Mouse (Mus musculus) megakaryocyte-erythroid progenitor cell, adult 5-6 weeks (primary cell): ENCODE results near the gene Bpifa5. TPM values are rescaled to one million over a fixed set of nuclear protein-coding genes. Genes with fewer than 3 reads are reported as not detected.

Experiments used
- ATAC-seq: replicated peaks from 2 replicates; pipeline ENCODE4 v1.8.0; 2016; ENCODE audit warnings: mild to moderate bottlenecking, inconsistent platforms; ENCODE audit not compliant: severe bottlenecking, poor library complexity, low FRiP score, low TSS enrichment
- total RNA-seq, 2 experiments: library from RNA; stranded (forward) in 1 of 2; stranded (reverse) in 1 of 2; fragments of 200-1000, 215-1000 nt in 1 of 2; fragments of >200 nt in 1 of 2; fragmentation: Nextera tagmentation in 1 of 2; gene quantifications; 2 replicates each; pipeline ENCODE4 v1.2.3; 2014 to 2017

The Bpifa5 gene
- total RNA-seq, 2 experiments from 2014 or later = not detected

DNA sequence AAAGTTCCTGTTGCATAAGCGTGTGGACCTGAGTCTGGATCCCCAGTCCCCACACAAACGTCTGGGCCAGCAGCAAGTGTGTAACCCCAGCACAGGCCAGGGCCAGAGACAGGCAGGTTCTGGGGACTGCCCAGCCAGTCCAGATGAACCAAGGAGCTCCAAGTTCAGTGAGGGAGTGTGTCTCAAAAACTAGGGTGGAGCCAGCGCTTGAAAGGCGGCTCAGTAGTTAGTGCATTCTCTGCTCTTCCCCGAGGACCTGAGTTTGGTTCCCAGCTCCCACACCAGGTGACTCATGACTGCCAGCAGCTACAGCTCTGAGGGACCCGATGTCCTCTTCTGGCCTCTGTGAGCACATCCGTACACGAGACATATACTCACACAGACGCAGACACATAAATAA is 34.6 kb downstream of the Bpifa5 start:
- no peak for ATAC-seq

DNA sequence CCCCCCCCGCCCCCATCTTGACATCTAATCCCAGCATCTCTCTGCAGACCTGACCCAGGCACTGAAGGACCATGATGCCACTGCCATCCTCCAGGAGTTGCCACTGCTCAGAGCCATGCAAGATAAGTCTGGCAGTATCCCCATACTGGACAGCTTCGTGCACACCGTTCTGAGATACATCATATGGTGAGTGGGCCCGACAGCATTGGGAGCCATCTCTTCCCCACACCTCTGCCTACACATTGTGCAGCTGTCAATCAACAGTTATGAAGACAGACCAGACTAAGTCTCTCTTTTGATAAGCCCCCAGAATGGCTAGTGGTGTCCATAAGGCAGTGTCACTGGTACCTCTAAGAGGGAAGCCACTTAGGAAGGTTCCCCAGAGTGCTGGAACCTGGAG is 42.2 kb downstream of the Bpifa5 start:
- no peak for ATAC-seq

DNA sequence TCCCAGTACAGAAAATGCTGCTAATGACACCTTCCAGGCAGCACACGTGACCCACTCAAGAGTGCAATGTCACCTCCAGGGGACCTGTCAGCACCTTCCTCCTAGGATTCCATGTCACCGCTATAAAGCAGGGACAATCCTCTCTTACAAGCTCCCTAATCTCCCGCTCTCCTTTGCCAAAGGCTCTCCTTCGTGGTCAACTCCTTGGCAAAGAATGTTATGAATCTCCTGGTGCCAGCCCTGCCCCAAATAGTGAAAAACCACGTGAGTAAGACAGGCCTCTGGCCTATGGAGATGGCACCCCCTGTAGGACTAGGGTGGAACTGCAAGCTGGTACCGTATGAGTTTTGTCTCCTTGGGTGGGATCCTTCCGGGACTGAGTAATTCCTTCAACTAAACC is 44.5 kb downstream of the Bpifa5 start:
- ATAC-seq = 0 out of 2 replicates have a peak, but pooled peaks have one; percentile 52

GRCm38 (mm10) chr2:154209112-154209511 is 46.7 kb downstream of the Bpifa5 start:
- 0 out of 2 replicates have a peak, but pooled peaks have one; percentile 35 for ATAC-seq

- no peak for ATAC-seq
Observed at GRCm38 (mm10) chr2:154211121-154211520, 48.7 kb downstream of the Bpifa5 start.

GRCm38 (mm10) chr2:154211881-154212280 is 49.5 kb downstream of the Bpifa5 start:
- no peak for ATAC-seq

DNA sequence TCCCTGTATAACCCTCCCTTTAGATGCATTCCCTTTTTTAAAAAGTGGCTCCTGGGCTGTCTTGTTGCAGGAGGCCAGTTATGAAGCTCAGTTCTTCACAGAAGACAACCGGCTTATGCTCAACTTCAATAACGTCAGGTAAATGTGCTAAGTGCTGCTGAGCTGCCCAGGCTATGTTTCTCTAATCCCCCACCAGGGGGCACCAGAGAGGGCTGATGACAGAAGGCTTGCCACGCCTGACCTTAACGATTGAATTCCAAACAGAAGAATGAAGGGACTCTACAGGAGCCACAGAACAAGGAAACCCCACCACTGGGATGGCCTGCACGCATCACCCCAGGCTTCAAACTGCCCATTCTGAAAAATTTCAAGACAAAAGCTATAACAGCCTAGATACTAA is 52.8 kb downstream of the Bpifa5 start:
- ATAC-seq = peak; percentile 78

Other genes starting within 250 kb of the Bpifa5 start
- gene Bpifb3, start 244.4 kb upstream of the Bpifa5 start, total RNA-seq (2014; fragmentation: Nextera tagmentation) = not detected in 2 replicates
- not detected in 2 replicates for gene Bpifb3, start 244.4 kb upstream of the Bpifa5 start, total RNA-seq (2017)
- gene Bpifb4, start 224.4 kb upstream of the Bpifa5 start, total RNA-seq (2014; fragmentation: Nextera tagmentation) = not detected in 2 replicates
- not detected in 2 replicates for gene Bpifb4, start 224.4 kb upstream of the Bpifa5 start, total RNA-seq (2017)
- not detected in 2 replicates for gene Bpifa6, start 187.7 kb upstream of the Bpifa5 start, total RNA-seq (2014; fragmentation: Nextera tagmentation)
- not detected in 2 replicates for gene Bpifa6, start 187.7 kb upstream of the Bpifa5 start, total RNA-seq (2017)
- not detected in 2 replicates for gene Bpifa2, start 154.3 kb upstream of the Bpifa5 start, total RNA-seq (2014; fragmentation: Nextera tagmentation)
- gene Bpifa2, start 154.3 kb upstream of the Bpifa5 start, total RNA-seq (2017) = not detected in 2 replicates
- not detected in 2 replicates for gene Bpifa3, start 32.3 kb upstream of the Bpifa5 start, total RNA-seq (2014; fragmentation: Nextera tagmentation)
- not detected in 2 replicates for gene Bpifa3, start 32.3 kb upstream of the Bpifa5 start, total RNA-seq (2017)
- gene Bpifa1, start 19.7 kb upstream of the Bpifa5 start, total RNA-seq (2014; fragmentation: Nextera tagmentation) = not detected in 2 replicates
- not detected in 2 replicates for gene Bpifa1, start 19.7 kb upstream of the Bpifa5 start, total RNA-seq (2017)
- not detected in 2 replicates for gene Bpifb1, start 28.2 kb downstream of the Bpifa5 start, total RNA-seq (2014; fragmentation: Nextera tagmentation)
- gene Bpifb1, start 28.2 kb downstream of the Bpifa5 start, total RNA-seq (2017) = not detected in 2 replicates
- not detected in 2 replicates for gene Bpifb5, start 61.1 kb downstream of the Bpifa5 start, total RNA-seq (2014; fragmentation: Nextera tagmentation)
- not detected in 2 replicates for gene Bpifb5, start 61.1 kb downstream of the Bpifa5 start, total RNA-seq (2017)
- gene Bpifb9a, start 95.2 kb downstream of the Bpifa5 start, total RNA-seq (2014; fragmentation: Nextera tagmentation) = not detected in 2 replicates
- not detected in 2 replicates for gene Bpifb9a, start 95.2 kb downstream of the Bpifa5 start, total RNA-seq (2017)
- not detected in 2 replicates for gene Bpifb9b, start 144.6 kb downstream of the Bpifa5 start, total RNA-seq (2014; fragmentation: Nextera tagmentation)
- gene Bpifb9b, start 144.6 kb downstream of the Bpifa5 start, total RNA-seq (2017) = not detected in 2 replicates
- 18.8 and 27.3 TPM in 2 replicates for gene Cdk5rap1, start 210.4 kb downstream of the Bpifa5 start, total RNA-seq (2014; fragmentation: Nextera tagmentation)
- gene Cdk5rap1, start 210.4 kb downstream of the Bpifa5 start, total RNA-seq (2017) = 22.9 and 27.9 TPM in 2 replicates
- 0.27 and 1.5 TPM in 2 replicates for gene Snta1, start 245.5 kb downstream of the Bpifa5 start, total RNA-seq (2014; fragmentation: Nextera tagmentation)
- gene Snta1, start 245.5 kb downstream of the Bpifa5 start, total RNA-seq (2017) = 0.76 TPM in 1 of 2 replicates, not detected in the other